Mouse (Mus musculus): Measurements from ENCODE around the gene Egfem1. TPM values are rescaled to one million over a fixed set of nuclear protein-coding genes. Genes with fewer than 3 reads are reported as not detected.

The Egfem1 gene
- total RNA-seq, 2 experiments from 2014 or later, result not detected

DNA sequence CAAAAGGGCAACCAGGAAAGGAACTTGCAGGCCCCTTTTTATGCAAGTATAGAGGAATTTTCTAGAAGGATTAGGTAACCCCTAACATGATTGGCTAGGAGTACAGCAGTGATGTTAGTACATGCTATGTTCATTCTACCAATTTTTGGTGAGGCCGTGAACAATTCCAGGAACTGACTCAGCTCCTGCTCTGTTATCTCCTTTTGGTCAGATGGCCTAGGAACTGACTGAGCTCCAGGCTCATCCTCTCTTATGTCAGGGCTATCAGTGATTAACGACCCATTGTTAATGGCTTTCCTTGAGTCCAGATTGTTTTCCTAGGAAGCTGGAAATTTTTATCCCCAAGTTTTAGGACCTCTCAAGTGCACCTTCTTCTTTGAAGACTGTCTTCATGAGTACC is 457.4 kb downstream of the Egfem1 start:
- no peak for ATAC-seq (replicated peaks; ENCODE audit: low FRiP score, low TSS enrichment, poor library complexity, severe bottlenecking)

DNA sequence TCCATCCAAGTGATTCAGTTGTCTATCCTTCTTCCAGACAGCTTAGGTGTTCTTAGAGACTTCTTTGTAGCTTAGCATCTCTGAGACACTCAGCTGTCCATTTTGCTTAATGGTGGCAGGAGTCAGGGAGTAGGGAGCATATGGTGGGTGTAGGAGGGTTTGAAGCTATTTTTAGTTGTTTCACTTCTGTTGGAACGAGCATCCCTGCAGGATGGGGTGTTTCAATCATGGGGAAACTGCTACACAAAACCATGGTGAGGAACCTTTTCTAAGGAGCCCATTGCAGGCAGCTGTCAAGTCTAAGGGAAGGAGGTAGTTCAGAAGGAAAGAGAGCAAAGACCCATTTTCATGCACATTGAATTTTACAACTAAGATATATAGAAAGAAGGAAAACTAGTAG is 458.1 kb downstream of the Egfem1 start:
- no peak for ATAC-seq (replicated peaks; ENCODE audit: low FRiP score, low TSS enrichment, poor library complexity, severe bottlenecking)

DNA sequence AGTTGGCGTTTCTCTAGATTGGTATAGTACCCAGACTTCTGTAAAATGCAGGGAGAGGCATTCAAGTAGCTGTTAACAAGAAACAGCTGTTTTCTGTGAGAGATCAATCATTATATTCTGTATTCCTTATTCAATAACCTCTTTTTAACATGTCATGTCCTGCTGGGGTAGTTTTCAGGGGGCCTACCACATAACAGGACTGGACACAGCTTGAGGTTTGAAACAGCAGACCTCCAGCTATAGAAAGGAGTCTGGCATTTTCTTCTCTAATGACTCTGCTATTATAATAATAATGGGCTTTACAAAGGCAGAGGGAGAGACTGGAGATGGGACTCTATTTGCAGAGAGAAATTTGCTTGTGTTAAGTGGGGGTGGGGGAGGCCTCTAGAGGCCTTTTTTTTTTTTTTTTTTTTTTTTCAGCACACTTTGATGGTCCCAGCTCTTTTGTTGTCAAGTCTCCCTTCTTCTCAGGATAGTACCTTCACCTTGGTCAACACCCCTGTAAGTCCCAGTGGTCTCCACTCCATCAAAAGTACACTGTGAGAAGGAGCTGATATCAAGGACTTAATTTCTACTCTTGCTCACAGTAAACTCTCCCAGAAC is 459.8 kb downstream of the Egfem1 start:
- no peak for ATAC-seq (replicated peaks; ENCODE audit: low FRiP score, low TSS enrichment, poor library complexity, severe bottlenecking)

DNA sequence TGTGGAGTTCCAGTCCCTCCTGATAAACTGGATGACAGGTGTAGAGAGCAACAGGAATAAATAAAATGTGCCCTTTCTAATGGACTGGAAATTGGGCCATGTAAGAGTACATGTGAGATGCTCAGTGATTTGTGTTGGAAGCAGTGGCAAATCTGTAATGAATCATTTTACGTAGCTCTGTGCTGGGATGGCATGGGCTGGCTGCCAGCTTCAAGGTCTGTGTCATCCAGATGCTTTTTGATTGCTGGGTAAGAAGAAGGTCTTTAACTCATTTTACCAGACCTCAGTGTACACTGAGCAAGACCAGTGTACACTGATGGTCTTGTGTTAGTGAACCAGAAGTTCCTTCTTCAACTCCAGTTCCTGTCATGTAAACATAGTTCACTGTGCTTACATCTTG is 462.2 kb downstream of the Egfem1 start:
- no peak for ATAC-seq (replicated peaks; ENCODE audit: low FRiP score, low TSS enrichment, poor library complexity, severe bottlenecking)

DNA sequence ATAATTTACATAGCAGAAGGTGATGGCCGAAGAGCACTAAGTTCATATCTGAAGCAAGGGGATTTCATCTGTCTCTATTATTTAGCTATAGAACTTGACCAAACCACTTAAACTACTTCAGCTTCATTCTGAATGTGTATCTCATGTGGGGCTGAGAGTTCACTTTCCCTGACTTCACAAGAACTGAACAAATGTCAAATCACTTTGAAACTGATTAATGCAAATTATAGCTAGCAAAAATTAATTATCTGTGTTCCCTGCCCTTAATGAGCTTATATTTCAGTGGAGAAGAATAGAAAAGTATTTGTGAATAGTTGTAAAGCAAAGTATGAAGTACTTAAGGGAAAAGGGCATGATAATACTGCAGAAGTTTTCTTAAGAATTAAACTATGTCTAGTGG is 481.3 kb downstream of the Egfem1 start:
- no peak for ATAC-seq (replicated peaks; ENCODE audit: low FRiP score, low TSS enrichment, poor library complexity, severe bottlenecking)

DNA sequence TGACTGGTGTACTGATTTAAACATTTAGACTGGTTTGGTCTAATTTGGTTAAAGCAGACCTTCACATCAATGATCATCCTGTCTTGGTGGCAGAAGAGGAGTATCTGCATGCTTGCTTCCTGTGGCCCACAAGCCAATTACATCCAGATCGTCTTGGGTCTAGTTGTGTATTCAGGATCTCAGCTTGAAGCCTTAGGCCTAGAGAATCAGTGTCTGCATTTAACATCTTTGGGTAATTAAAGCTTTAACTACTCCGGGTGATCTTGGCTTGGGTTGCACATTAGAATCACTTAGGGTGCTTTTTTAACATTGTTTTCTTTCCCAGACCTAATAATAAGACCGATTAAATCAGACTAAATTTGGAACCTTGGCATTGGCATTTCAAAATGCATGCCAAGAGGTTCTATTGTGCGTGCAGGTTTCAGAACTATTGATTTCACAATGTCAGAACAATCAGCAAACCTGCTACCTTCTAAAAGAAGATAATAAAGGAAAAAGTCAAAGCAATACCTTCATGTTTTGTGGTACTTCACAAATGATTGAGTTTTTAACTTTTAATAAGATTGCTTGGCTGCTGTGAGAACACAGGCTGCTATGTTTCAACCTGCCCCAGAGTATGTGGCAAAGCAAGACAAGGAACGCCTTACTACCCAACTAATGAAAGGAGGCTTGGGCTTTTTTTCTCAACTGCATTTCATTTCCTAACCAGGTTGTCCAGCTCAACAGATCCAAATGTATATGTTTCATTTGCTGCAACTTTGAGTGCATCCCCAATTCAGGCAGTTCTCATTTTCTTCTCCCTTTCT is 496.4 kb downstream of the Egfem1 start:
- no peak for ATAC-seq (replicated peaks; ENCODE audit: low FRiP score, low TSS enrichment, poor library complexity, severe bottlenecking)

DNA sequence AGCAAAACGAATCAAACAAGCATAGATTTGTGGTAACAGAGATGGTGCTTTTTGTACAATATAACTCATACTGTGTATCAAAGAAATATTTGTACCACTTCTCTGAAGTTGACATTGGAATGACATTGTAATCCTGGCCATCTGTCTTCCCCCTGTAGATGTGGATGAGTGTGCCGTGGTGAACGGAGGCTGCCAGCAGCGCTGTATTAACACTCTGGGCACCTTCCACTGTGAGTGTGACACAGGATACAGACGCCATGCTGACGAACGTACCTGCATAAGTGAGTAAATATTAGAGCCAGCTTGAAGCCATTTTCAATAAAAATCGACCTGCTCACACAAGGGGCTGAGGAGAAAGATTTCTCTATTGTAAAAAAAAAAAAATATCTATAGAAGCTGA is 500.9 kb downstream of the Egfem1 start:
- no peak for ATAC-seq (replicated peaks; ENCODE audit: low FRiP score, low TSS enrichment, poor library complexity, severe bottlenecking)

DNA sequence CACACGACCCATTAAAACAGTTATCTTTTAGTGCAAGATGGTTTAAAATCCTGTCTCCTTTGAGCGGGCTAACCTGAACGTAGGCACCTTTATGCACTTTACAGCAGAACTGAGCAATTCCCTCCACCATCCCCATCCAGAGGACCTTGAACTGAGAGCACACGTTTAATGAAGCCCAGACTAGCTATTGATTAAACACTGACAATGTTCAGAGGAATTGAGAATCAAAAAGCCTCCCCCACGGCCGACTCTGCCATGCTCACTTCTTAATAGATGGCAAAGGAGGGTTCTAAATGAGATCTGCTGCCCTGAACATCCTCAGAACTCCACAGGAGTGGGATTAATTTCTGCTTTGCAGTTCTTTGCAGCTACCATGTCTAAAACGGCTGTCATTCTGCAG is 520.3 kb downstream of the Egfem1 start:
- ATAC-seq (replicated peaks; ENCODE audit: low FRiP score, low TSS enrichment, poor library complexity, severe bottlenecking), result no peak

DNA sequence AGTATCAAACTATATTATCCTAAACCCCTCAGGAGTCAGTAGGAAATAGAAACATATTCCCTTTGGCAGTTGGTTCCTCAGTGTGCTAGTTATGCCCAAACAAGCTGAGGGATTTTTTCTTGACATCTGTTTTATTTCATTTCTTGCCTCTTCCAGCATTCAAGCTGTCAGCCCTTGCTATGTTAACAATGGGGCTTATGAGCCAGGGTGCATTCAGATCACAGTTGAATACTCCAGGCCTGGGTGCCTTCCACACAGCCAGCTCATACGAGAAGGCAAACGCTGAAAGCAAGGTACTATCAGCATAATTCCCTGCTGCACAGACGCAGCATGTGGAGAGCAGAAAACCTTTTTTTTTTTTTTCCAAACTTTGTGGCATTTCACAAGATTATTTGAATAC is 526.9 kb downstream of the Egfem1 start:
- no peak for ATAC-seq (replicated peaks; ENCODE audit: low FRiP score, low TSS enrichment, poor library complexity, severe bottlenecking)

DNA sequence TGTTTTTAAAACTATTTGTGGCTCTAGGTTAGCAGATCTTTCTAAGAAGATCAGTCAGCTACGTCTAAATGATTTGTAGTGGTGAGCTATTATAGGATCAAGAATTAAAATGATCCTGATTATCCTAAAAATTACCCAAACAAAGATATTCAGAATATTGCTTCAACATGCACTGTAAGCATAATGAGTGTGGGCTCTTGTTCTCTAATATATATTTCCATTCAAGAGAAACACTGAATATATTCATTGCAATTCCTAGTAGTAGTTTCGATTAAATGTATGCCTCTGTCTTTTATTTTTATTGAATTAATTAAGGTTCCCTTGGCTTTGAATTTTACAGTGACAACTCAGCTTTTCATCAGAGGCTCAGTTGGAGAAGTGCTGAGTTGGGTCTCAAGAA is 527.4 kb downstream of the Egfem1 start:
- ATAC-seq (replicated peaks; ENCODE audit: low FRiP score, low TSS enrichment, poor library complexity, severe bottlenecking), result no peak

DNA sequence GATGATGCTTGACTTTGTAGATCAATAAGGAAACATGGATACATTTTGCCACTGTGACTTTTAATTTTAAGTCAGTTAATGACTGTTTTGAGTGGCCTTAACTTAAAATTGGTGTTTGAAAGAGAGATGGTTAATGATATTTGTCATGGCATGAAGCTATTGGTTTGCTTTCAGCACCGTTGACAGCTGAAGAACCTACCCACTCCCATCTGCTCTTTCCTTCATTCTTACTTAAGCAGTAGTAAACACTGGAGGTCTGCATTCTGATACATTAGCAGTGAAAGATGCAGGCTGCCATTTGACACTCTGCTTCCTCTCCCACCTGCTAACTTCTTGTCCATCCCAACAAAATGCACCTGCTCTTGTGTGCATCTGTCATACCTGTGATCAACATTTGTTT is 537.8 kb downstream of the Egfem1 start:
- ATAC-seq (replicated peaks; ENCODE audit: low FRiP score, low TSS enrichment, poor library complexity, severe bottlenecking), result no peak

DNA sequence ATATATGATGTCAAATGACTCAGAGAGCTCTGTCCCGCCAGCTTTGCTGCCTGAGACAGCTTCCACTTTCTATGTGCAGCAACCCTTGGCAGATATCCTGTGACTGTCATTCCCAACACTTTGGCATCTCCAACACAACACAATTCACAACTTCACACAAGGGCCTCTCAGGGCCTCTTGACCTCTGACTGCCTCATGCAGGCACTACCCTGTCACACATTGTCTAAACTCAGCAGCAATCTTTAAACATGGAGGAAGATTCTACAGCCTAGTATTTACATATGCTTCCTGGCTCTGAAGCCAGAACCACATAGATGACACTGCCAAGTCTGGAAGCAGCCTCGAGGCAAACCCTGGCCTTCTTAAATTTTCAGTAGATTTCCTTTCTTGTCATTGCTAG is 558.0 kb downstream of the Egfem1 start:
- no peak for ATAC-seq (replicated peaks; ENCODE audit: low FRiP score, low TSS enrichment, poor library complexity, severe bottlenecking)

DNA sequence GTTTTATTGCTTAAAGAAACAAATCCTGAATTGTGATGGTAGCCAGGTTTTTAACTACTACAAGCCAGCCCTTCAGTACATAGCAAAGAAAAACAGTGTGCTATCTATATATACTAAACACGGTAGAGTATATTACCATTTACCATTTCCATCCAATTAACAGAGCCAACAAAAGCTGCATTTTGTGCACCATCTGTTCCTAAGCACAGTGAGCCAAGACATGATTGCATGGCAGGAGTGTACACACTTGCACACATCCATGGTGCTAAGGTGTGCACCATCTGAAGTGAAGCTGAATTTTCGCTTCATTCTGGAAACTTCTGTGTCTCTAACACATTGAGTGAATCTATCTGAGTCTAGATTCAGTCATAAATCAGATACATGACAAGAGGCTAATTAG is 585.0 kb downstream of the Egfem1 start:
- ATAC-seq (replicated peaks; ENCODE audit: low FRiP score, low TSS enrichment, poor library complexity, severe bottlenecking), result no peak

DNA sequence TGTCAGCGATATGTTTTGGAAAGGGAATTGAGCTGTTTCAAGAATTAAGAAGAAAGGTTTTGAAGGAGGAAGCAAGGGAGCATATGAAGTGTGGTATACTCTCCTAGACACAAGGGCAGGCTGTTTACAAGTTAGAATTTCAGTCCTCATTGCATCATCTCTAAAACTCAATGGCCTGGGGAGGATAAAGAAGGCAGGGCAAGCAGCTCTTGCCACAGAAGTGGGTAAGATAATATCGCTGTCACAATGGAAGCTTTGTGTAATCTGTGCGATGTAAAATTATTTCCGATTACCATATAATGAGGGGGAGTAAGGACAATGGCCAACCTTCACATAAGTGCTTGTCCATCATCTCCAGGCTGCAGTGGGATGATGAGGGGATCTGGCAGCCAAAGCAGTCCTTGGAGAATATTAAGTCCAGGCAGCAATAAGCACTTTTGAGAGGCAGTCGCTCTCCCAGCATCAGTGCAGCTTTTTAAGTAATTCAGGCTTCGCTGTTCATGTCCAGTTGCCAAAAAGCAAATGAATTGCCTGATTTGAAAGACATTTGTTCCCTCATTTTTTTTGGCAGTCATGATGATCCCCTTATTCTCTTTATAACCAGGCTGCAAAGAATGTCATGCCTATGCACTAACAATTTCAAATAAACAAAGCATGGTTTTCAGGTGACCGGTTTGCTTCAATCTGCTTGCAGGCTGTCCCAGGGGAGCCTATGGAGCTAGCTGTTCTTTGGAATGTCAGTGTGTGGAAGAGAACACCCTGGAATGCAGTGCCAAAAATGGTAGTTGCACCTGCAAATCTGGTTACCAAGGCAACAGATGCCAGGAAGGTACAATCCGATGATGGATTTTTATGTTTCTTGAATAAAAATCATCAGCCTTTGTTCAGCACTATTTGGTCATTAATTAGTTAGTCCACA is 607.8 kb downstream of the Egfem1 start:
- ATAC-seq (replicated peaks; ENCODE audit: low FRiP score, low TSS enrichment, poor library complexity, severe bottlenecking), result no peak

DNA sequence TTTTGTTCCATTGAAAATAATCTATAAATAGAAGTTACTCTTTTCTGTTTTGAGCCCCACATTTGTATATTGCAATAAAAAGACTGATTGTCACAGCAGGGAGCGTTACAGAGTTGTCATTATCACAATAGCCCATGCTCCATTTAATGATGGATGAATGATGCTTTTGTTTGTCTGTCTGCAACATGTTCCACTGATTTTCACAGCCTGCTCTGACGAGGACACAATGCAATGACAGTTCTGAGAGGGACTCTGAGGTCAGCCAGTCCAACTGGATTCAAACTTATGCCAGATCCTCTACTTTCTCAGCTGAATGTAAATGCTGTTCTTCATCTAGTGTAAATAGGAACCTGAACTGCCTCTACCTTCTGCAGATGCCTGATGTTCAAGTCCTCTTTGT is 619.3 kb downstream of the Egfem1 start:
- ATAC-seq (replicated peaks; ENCODE audit: low FRiP score, low TSS enrichment, poor library complexity, severe bottlenecking), result no peak

DNA sequence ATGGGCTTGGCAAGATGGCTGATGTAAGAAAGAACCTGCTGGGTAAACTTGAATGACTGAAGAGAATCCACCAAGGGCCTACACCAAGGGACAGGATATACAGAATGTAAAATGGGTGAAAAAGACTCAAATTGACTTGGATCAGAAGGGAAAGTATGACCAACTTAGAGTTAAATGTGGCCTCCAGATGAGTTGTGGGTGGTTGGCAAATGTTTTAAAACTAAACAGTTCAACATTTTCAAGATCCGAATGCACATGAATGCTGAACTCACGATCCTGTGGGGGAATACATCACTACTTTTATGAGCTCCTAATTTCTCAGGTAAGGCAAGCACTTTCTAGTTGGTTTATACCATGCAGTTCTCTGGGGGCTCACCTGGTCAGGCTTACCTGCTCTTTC is 625.0 kb downstream of the Egfem1 start:
- ATAC-seq (replicated peaks; ENCODE audit: low FRiP score, low TSS enrichment, poor library complexity, severe bottlenecking), result no peak

DNA sequence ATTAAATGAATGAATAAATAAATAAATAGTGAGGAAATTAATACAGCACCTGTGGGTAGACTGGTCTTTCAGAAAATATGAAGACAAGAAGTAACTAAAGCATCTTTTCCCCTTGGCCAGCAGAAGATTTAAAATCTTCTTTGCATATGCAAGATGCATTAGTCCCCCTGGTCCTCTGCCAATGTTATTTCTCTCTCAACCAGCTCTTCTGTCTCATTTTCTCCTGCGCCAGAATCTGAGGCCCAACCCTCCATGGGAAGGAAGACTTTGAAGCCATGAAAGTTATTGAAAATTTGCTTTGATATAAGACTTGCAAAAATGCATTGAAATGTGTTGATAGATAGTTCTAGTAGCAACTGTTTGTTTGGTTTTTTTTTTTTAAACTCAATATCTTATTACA is 625.6 kb downstream of the Egfem1 start:
- ATAC-seq (replicated peaks; ENCODE audit: low FRiP score, low TSS enrichment, poor library complexity, severe bottlenecking), result no peak

DNA sequence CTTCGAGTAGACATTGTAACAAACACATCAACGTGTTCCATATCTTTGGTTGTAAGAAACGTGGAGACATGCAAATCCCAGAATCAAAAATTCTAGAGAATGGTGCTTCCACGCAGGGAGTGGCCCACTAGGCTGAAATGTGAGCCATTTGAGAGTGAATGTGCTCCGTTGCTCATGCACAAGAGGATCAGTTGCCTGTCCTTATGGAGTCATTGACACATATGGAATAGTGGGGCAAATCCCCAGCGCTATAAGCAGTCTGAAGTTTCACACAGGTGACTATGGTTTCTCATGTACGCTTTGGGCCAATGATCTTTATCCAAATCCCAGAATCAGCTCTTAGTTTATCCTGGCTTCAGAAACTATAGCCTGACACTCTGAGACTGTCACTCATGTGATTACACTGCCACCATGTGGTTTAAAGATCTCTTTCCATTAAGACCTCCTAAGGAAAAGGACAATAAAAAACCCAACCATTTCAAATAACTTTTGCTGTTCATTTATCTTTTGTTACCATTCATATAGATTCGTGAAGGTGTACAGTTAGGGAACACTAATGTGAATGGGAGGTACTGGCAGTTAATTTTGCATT is 644.6 kb downstream of the Egfem1 start:
- no peak for ATAC-seq (replicated peaks; ENCODE audit: low FRiP score, low TSS enrichment, poor library complexity, severe bottlenecking)

DNA sequence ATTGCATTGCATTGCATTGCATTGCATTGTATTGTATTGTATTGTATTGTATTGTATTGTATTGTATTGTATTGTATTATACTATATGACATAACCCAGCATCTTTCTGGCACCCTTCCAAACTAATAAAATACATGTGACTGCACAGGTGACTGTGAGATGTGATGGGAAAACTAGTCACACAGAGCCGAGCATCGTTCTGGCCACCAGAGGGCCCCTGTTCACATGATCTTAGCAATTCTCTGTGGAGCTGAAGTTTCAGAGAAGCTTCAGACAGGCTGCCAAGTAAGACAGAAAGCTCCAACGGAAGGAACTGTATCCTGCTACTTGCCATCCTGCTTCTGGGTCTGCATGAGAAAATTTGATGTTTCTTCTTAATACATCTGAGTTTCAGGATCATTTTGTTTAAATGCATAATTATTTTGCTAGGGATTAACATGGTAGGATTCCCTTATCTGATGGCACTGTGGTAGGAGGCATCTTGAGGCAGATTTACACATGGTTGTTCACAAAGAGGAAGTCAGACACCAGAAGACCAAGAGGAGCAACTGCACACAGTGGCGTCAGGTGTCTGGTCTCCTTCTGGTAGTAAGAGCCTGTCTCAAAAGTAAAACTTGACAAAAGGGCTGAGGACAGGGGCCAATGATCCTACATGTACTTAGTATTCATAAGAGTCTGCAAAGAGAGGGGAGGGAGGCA is 648.4 kb downstream of the Egfem1 start:
- no peak for ATAC-seq (replicated peaks; ENCODE audit: low FRiP score, low TSS enrichment, poor library complexity, severe bottlenecking)

Data from megakaryocyte-erythroid progenitor cell, adult 5-6 weeks (primary cell).